Mouse (Mus musculus) liver, embryonic 14.5 days (tissue): ENCODE data around the gene Rin2. TPM values are rescaled to one million over a fixed set of nuclear protein-coding genes. Genes with fewer than 3 reads are reported as not detected.

Experiments used
- ATAC-seq: fragments of 200-750 bp; cut with Nextera tagmentation; 2 replicates; pipeline ENCODE4 v1.8.0; 2017; ENCODE audit warnings: moderate number of reproducible peaks, mild to moderate bottlenecking, moderate library complexity; ENCODE audit not compliant: insufficient read depth
- DNase-seq, 3 experiments: peaks; one replicate each; pipeline ENCODE4 v3.0.0-alpha.2; 2012 to 2013; ENCODE audit warnings: low read depth in 3 of 3, low spot score in 3 of 3
- H3K27ac ChIP-seq: fragments of 300-500 bp; sonication (generic); 2 replicates; pipeline ENCODE4 v1.5.1; 2014; ENCODE audit warnings: moderate library complexity, mild to moderate bottlenecking, control low read depth, inconsistent platforms
- H3K27me3 ChIP-seq: fragments of 300-500 bp; sonication (generic); 2 replicates; pipeline ENCODE4 v1.6.1; 2014; ENCODE audit warnings: mild to moderate bottlenecking, low read length, moderate library complexity; ENCODE audit not compliant: control insufficient read depth, insufficient read depth
- H3K36me3 ChIP-seq: fragments of 300-500 bp; sonication (generic); replicated peaks from 2 replicates; pipeline ENCODE4 v1.6.1; 2014; ENCODE audit warnings: low read depth; ENCODE audit not compliant: control insufficient read depth, insufficient read depth
- H3K4me1 ChIP-seq, 2 experiments: fragments of 200-500 bp in 1 of 2; fragments of 300-500 bp in 1 of 2; sonication (generic) in 1 of 2; replicated peaks; 2 replicates each; pipeline ENCODE4 v1.6.1; 2012 to 2014; ENCODE audit warnings: antibody characterized with exemption in 1 of 2, inconsistent platforms in 1 of 2, low read length in 1 of 2; ENCODE audit not compliant: control insufficient read depth in 2 of 2, insufficient read depth in 2 of 2
- H3K4me2 ChIP-seq: fragments of 300-500 bp; sonication (generic); 2 replicates; pipeline ENCODE4 v1.6.1; 2014; ENCODE audit warnings: low read depth, mild to moderate bottlenecking, control low read depth, moderate library complexity
- H3K4me3 ChIP-seq, 2 experiments: fragments of 200-500 bp in 1 of 2; fragments of 300-500 bp in 1 of 2; sonication (generic) in 1 of 2; 2 replicates each; pipeline ENCODE4 v1.5.1; 2012 to 2014; ENCODE audit warnings: low read depth in 2 of 2, low read length in 2 of 2, mild to moderate bottlenecking in 2 of 2, control low read depth in 1 of 2, inconsistent platforms in 1 of 2, moderate library complexity in 1 of 2; ENCODE audit not compliant: insufficient read depth in 1 of 2
- H3K9ac ChIP-seq: fragments of 300-500 bp; sonication (generic); replicated peaks from 2 replicates; pipeline ENCODE4 v1.6.1; 2014; ENCODE audit warnings: mild to moderate bottlenecking, control low read depth, moderate library complexity
- H3K9me3 ChIP-seq: fragments of 300-500 bp; sonication (generic); 2 replicates; pipeline ENCODE4 v1.6.1; 2016; ENCODE audit warnings: low read length, mixed read lengths; ENCODE audit not compliant: control insufficient read depth
- CTCF ChIP-seq: IDR thresholded peaks from 2 replicates; pipeline ENCODE4 v1.5.1; 2016; ENCODE audit warnings: antibody characterized with exemption, low read depth, control low read depth
- EP300 ChIP-seq: IDR thresholded peaks from 2 replicates; pipeline ENCODE4 v1.6.1; 2016; ENCODE audit warnings: antibody characterized with exemption, low read depth
- WGBS: fragments of 180-500 bp; shearing (Covaris S2); extraction: QIAGEN DNeasy Blood & Tissue Kit; methylation state at CpG from one replicate; pipeline ENCODE4 v1.1.7; 2014; ENCODE audit not compliant: insufficient replicate concordance; 5-methylcytosine and 5-hydroxymethylcytosine counted together
- polyA plus RNA-seq, 2 experiments: library from polyadenylated mRNA; depleted of rRNA in 1 of 2; stranded (reverse) in 1 of 2; unstranded in 1 of 2; fragments of >200 nt; fragmentation: Nextera tagmentation in 1 of 2; extraction: Ambion mirVana in 1 of 2; gene quantifications; 2 replicates each; pipeline versions ENCODE4 v1.2.1 to v1.2.3; 2012 to 2014

Gene Rin2
- polyA plus RNA-seq, 2 experiments: 1.1 to 1.7 TPM

GRCm38 (mm10) chr2:145861193-145862123, 186.4 kb downstream of the Rin2 start:
- 60% methylated on average over 8 of the region's 8 CpGs for WGBS
- H3K4me2 ChIP-seq: no peak overlapping the region; the same call in 1 of the 2 replicates
- DNase-seq (no peak), ATAC-seq (no peak)
- no peak for TF ChIP-seq CTCF
- TF ChIP-seq EP300: no peak
- H3K36me3 ChIP-seq: no peaks in the 10 kb centered on the region
- no peak overlapping the region for H3K4me3 ChIP-seq
- H3K27ac ChIP-seq: no peak overlapping the region
- no peak overlapping the region for H3K9ac ChIP-seq
- H3K4me1 ChIP-seq: 0 out of 4 replicates have a peak, but pooled peaks cover 0 to 2% of the 10 kb centered on the region in 2 experiments
- H3K9me3 ChIP-seq: no peaks in the 10 kb centered on the region
- no peaks in the 10 kb centered on the region for H3K27me3 ChIP-seq

GRCm38 (mm10) chr2:145862206-145862817, 187.3 kb downstream of the Rin2 start:
- Histone ChIP-seq H3K4me2 (no peak overlapping the region), H3K4me1 (0 out of 4 replicates have a peak, but pooled peaks cover 0 to 2% of the 10 kb centered on the region in 2 experiments), H3K9ac (no peak overlapping the region), H3K27me3 (no peaks in the 10 kb centered on the region), H3K9me3 (no peaks in the 10 kb centered on the region), H3K27ac (no peak overlapping the region), H3K4me3 (no peak overlapping the region), H3K36me3 (no peaks in the 10 kb centered on the region)
- ATAC-seq (no peak), DNase-seq (no peak)
- 55% methylated on average over 10 of the region's 10 CpGs for WGBS
- TF ChIP-seq EP300 (no peak), CTCF (no peak)

- H3K4me1 ChIP-seq: 0 out of 4 replicates have a peak, but pooled peaks cover 0 to 2% of the 10 kb centered on the region in 2 experiments
- no peaks in the 10 kb centered on the region for H3K27me3 ChIP-seq
- 60% methylated on average over 3 of the region's 3 CpGs for WGBS
- no peaks in the 10 kb centered on the region for H3K9me3 ChIP-seq
- no peak overlapping the region for H3K4me3 ChIP-seq
- H3K4me2 ChIP-seq: no peak overlapping the region
- DNase-seq (no peak), ATAC-seq (no peak)
- H3K27ac ChIP-seq: no peak overlapping the region
- H3K36me3 ChIP-seq: no peaks in the 10 kb centered on the region
- TF ChIP-seq CTCF (no peak), EP300 (no peak)
- no peak overlapping the region for H3K9ac ChIP-seq
These were observed 190.3 kb downstream of the Rin2 start for GRCm38 (mm10) chr2:145865344-145865743.

- H3K9ac ChIP-seq: no peak overlapping the region
- ATAC-seq (no peak), DNase-seq (no peak)
- no peak for TF ChIP-seq CTCF
- no peak for TF ChIP-seq EP300
- no peak overlapping the region for H3K27ac ChIP-seq
- H3K4me3 ChIP-seq: no peak overlapping the region
- 73% methylated on average over 3 of the region's 3 CpGs for WGBS
- no peaks in the 10 kb centered on the region for H3K36me3 ChIP-seq
- 0 out of 4 replicates have a peak, but pooled peaks cover 0 to 2% of the 10 kb centered on the region in 2 experiments for H3K4me1 ChIP-seq
- no peaks in the 10 kb centered on the region for H3K9me3 ChIP-seq
- H3K4me2 ChIP-seq: no peak overlapping the region
- H3K27me3 ChIP-seq: no peaks in the 10 kb centered on the region
These were observed 191.2 kb downstream of the Rin2 start for GRCm38 (mm10) chr2:145866238-145866637.
